Mouse (Mus musculus): Measurements from ENCODE around the gene Sox8.
A peak's percentile ranks its signal among the peaks of the same experiment; 100 is the strongest.

Gene Sox8

GRCm38 (mm10) chr17:25555666-25556629 is 14.5 kb downstream of the Sox8 start:
- no peak for DNase-seq (ENCODE audit: low spot score in 2 of 2)

GRCm38 (mm10) chr17:25555159-25555558 is 15.3 kb downstream of the Sox8 start:
- DNase-seq (ENCODE audit: low spot score in 2 of 2): no peak

- no peak for DNase-seq (ENCODE audit: low spot score in 2 of 2)
Measured at GRCm38 (mm10) chr17:25551313-25551712, 19.2 kb downstream of the Sox8 start.

- no peak for DNase-seq (ENCODE audit: low spot score in 2 of 2)
Measured at GRCm38 (mm10) chr17:25550020-25550419, 20.5 kb downstream of the Sox8 start.

- DNase-seq (ENCODE audit: low spot score in 2 of 2): no peak
Measured at GRCm38 (mm10) chr17:25547026-25547425, 23.5 kb downstream of the Sox8 start.

- no peak for DNase-seq (ENCODE audit: low spot score in 2 of 2)
Measured at GRCm38 (mm10) chr17:25541768-25542167, 28.7 kb downstream of the Sox8 start.

GRCm38 (mm10) chr17:25540731-25541130 is 29.8 kb downstream of the Sox8 start:
- DNase-seq (ENCODE audit: low spot score in 2 of 2): no peak

- peak; percentile 67 to 70 for DNase-seq (ENCODE audit: low spot score in 2 of 2)
Measured at GRCm38 (mm10) chr17:25538945-25539875, 31.3 kb downstream of the Sox8 start.

GRCm38 (mm10) chr17:25530357-25531022 is 40.0 kb downstream of the Sox8 start:
- no peak for DNase-seq (ENCODE audit: low spot score in 2 of 2)

GRCm38 (mm10) chr17:25522080-25522479 is 48.4 kb downstream of the Sox8 start:
- no peak for DNase-seq (ENCODE audit: low spot score in 2 of 2)

GRCm38 (mm10) chr17:25520492-25520891 is 50.0 kb downstream of the Sox8 start:
- DNase-seq (ENCODE audit: low spot score in 2 of 2): no peak

- DNase-seq (ENCODE audit: low spot score in 2 of 2): no peak
Measured at GRCm38 (mm10) chr17:25519511-25519910, 51.0 kb downstream of the Sox8 start.

GRCm38 (mm10) chr17:25518144-25518543 is 52.3 kb downstream of the Sox8 start:
- DNase-seq (ENCODE audit: low spot score in 2 of 2): no peak

- DNase-seq (ENCODE audit: low spot score in 2 of 2): no peak
Measured at GRCm38 (mm10) chr17:25516315-25516714, 54.2 kb downstream of the Sox8 start.

Data from urinary bladder, postnatal 4 days (tissue).